Mouse (Mus musculus) adrenal gland (tissue): ENCODE results near the gene Sgf29.

Experiments
- intact Hi-C: fragments of 180-260 bp; cut with DNase I; formaldehyde crosslinking; loops from one replicate; pipeline ENCODE4 v1.15.1; 2025
- long read RNA-seq, 2 experiments: library from polyadenylated mRNA; unstranded; transcript quantifications; one replicate each; pipeline ENCODE4 v2.0.0; 2020; ENCODE audit warnings: borderline replicate concordance in 1 of 2; ENCODE audit not compliant: insufficient replicate concordance in 1 of 2

Gene Sgf29
- long read RNA-seq, experiment 1, transcript Sgf29-201 (10 exons, 1,312 nt): major isoform, 18 of 21 reads
- long read RNA-seq, experiment 1, partial matches to known transcripts: 0 of 21 reads
- long read RNA-seq, experiment 1, other reads (novel, unspliced or antisense): 3 of 21 reads
- long read RNA-seq, experiment 2, transcript Sgf29-201 (10 exons, 1,312 nt): major isoform, 35 of 42 reads
- long read RNA-seq, experiment 2, partial matches to known transcripts: 3 of 42 reads
- long read RNA-seq, experiment 2, other reads (novel, unspliced or antisense): 4 of 42 reads

DNA sequence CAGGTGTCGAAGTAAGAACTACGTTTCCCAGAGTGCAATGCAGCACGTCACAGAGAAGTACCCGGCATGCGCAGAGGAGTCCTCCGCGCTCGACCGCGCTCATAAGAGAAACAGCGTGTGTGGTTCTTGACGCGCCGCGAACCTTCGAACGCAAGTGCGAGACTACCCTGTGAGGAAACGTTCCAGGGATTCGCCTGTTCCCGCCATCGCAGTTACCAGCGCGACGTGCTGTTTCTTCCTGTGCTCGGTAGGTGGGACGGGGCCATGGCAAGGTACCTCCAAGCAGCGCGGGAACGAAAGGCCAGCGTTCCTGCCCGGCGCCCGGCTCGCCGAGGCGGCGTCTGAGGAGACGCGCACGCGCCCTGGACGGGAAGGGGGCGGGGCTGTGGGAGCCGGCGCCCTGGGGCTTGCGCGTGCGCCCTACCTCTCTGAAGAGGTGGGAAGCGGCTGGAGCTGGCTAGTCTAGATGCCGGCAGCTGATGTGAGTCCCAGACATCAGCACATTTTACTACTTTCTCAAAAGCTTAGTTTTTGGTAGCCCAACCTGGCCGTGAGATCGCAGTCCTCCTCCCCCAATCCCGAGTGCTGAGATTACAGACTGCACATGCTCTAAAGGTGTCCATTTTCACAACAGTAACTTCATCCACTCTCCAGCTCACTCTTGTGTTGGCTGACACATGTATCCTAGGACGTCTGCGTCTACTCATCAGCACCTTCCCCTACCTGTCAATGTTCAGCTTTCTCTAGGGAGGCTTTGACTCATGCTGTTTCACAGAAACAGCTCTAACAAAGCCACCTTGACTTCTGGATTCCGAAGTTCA is at the start of gene Sgf29:
TSS of gene Sgf29 (plus strand) at position 79 of the 821 bp plus-strand sequence.
- intact Hi-C loops: no loop called here

DNA sequence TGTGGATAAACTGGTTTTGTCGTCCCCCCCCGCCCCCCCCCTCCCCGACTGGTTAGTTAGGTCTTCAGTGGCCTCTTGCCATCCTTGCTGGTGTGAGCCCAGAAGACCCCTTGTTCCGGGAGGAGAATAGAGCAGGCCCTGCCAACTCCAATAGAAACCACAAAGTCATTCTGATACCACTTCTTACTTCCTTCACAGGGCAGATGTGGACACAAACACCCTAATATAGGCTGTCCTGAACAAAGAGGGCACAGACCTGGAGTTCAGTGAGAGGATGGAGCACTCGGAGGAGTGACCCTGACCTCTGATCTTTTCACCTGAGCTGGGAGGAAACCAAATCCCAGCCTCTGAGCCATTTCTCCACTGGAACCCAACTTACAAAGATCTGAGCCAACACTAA is 47.2 kb upstream of the Sgf29 start:
- intact Hi-C loops: no loop called here

DNA sequence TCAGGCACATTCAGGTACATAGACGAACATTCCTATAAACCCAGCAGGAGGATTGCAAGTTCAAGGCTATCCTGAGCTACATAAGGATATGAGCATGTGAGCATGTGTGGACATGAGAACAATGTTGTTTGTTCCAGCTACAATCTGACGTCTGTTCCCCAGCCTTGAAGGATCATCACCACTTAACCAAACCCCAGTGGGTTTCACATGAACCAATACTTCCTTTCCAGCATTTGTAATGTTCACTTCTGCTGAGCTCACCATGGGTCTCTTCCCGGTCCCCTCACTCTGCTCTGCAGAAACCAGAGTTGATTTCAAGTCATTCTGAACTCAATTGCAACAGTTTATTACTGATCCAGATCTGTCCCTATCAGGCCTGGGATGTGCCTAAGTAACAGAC is 46.5 kb upstream of the Sgf29 start:
- intact Hi-C loops: no loop called here

DNA sequence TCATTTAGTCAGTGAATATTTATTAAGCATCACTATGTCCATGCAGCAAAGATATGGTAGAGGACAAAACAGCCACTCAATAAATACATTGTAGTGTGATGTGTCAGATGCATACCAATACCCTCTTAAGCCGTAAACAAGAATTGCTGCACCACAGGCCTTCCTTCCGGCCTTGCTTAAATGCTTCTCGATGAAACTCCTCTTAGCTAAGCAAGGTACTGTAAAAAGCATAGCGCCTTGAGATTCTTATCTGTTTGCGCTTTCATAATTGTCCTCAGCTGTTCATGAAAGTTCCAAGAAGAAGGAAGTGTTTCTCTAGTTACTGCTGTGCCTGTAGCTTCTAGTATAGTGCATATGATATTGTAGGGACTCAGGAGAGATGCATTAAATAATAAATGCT is 42.5 kb upstream of the Sgf29 start:
- intact Hi-C loops: no loop called here

DNA sequence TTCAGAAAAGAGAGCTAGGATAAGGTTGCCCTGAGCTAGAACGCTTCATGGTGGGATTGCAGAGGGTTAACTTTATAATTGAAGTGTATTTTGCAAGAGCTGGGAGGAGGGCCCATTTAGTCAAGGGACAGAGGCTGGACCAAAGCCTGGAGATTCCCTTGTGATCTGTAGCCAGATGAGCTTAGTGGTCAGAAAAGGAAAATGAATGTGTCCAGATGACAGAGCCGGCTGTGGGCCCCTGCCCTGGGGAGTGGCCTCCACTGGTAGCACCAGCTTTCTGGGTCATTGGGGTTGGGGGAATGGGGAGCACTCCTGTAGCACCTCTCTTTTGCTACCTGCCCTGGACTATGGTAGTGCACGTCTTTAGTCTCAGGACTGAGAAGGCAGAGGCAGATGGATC is 42.0 kb upstream of the Sgf29 start:
- intact Hi-C loops: no loop called here

DNA sequence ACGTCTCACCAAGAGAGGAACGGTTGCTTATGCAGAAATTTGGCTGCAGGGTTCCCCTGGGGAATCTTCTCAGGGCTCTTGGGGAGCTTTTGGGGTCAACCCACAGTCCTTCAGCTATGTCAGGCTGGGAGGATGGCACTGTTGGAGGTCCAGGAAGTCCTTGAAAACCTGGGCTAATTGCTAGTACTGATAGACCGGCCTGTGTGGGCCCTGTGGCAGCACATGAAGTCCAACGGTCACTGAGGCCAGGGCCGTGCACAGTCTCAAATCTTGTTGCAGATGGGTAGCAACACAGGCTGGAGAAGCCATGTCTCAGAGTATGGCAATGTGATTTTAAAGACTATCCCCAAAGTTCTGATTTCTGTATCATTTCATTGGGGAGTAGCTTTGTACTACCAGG is 41.3 kb upstream of the Sgf29 start:
- intact Hi-C loops: no loop called here

DNA sequence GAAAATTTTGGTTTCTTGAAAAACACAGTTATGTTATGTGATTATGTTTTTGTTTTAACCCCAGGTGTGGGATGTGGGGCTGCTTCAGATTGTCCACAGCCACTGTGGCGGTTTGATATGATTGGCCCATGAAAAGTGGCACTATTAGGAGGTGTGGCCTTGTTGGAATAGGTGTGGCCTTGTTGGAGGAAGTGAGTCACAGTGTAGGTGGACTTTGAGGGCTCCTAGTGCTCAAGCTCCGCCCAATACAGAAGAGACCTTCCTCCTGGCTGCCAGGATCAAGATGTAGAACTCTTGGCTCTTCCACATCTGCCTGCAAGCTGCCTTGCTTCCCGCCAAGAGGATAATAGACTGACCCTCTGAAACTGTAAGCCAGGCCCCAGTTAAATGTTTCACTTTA is 36.4 kb upstream of the Sgf29 start:
- intact Hi-C loops: no loop called here

DNA sequence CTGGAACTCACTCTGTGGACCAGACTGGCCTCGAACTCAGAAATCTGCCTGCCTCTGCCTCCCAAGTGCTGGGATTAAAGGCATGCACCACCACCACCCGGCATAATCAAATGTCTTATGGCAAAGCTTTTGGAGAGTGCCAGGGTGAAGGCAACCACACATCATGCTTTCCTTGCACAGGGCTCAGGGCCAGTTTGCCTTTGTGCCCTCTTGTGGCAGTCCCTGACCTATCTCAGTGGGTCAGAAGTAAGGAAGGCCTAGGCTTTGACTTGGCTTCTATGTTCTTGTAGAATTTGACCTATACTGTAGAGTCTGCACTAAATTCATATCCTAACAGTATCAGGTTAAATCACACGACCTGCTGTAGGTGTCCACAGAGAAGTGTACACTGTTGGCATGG is 32.4 kb upstream of the Sgf29 start:
- intact Hi-C loops: no loop called here

DNA sequence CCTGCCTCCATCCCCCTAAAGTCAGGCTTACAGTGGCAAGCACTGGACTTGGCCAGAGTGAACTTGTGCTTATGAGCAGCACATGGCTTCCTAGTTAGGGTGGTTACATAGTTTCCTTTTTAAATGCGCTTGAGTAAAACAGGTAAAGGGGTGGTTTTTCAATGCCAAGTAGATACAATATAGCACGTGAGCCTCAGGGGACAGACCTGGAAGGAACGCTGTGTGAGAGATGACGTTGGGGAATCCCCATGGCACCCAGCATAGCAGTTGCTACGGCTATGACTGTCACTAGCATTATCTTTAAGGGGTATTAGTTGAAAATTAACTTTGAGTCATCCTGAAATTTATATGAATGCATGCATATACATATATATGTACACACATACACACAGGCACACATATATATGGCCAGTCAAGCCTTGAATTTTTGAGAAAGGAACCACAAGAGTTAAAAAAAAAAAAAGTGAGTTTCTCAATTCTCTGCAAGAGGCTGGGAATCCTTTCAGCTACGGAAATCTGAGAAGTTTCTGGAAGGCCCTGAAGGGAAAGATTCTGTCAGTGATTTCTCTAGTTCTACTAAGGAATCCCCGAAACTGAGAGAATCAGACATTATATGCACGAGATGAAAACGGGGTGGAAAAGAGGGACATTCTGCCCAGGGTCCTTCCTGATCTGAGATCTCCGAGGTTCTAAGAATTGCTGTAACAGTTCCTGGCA is 29.4 kb upstream of the Sgf29 start:
- intact Hi-C loops: no loop called here

DNA sequence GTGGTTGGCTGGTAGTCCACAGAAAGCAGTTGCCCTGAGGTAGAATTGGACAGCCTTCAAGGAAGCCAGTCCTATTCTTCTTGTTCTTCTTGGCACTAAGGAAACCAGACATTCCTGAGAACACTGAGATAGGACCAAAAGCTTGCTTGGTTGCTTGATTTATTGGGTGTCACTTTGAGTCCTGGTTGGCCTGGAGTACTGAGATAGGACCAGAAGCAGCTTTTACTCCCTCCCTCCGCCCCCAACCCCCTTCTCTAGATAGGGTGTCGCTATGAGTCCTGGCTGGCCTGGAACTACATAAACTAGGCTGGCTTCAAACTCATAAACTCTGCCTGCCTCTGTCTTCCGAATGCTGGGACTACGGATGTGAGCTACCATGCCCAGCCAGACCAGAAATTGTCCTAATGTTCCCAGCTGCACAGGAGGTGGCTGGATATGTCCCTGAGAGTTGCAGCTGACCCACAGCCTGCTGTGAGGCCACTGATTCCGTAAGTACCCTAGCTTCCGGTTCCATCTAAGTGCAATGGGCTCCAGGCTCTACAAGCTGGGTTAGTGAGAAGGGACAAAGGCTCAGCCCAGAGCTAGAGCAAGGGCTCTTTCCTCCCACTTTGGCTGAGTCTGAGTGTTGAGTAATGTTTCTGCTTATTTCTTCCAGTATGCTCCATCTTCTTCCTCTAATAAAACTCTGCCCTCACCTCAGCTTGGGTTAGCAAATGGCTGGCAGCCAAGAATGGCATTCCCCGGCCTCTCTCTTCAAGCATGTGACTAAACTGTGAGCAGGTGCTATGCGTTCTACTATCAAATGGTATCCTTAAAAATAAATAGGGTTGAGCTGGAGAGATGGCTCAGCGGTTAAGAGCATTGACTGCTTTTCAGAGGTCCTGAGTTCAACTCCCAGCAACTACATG is 27.4 kb upstream of the Sgf29 start:
- intact Hi-C loops: no loop called here

DNA sequence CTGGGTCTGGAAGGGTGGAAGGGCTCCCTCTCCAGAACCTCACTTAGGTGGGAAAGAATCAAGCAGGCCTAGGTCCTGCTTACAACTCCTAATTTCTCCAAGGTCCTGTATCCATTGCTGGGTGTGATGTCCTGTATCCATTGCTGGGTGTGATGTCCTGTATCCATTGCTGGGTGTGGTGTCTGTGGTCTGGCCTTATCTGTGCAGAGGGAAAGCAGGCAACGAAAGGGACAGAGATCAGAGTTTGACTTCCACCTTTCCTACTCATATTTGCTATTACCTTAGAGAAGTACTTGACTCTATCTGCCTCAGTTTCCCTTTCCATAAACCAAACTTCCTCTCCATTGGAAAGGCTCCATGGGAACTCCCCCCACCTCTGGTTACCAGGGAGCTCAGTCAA is 25.7 kb upstream of the Sgf29 start:
- intact Hi-C loops: no loop called here

DNA sequence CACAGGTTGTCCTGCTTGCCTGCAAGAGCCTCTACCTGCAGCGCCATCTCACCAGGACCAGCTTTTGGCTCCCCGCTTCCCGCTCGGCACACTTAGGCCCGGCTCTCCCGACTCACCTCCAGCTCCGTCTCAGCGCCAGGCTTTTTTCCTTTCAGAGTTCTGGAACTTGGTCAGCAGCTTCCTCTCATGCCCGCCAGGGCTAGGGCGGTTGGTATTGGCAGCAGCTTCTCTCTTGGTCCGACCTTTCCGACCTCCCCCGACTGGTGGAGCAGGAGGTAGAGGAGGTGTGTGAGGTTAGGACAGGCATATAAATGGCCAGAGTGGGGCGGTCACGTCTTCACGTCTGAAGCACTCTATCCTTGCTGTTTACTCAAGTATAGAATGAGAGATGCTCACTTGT is 24.3 kb upstream of the Sgf29 start:
- intact Hi-C loops: no loop called here

DNA sequence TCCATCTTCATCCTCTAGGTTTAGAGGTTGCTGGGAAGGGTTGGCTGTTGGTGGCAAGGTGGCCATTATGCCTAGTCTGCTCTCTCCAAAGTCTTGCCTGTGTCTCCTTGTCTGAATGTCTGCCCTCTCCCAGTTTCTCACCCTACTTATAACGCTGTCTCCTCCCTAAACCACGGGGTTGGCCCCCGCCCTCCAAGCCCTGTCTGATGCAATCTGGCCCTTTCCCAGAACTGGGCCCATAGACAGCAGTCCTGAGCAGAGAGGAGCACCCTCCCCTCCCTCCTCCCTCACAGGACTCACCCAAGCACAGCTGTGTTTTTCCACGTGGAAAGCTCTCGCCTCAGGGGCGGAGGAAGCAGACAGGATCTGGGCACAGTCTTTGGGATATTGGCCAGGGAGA is 23.7 kb upstream of the Sgf29 start:
- intact Hi-C loops: no loop called here

DNA sequence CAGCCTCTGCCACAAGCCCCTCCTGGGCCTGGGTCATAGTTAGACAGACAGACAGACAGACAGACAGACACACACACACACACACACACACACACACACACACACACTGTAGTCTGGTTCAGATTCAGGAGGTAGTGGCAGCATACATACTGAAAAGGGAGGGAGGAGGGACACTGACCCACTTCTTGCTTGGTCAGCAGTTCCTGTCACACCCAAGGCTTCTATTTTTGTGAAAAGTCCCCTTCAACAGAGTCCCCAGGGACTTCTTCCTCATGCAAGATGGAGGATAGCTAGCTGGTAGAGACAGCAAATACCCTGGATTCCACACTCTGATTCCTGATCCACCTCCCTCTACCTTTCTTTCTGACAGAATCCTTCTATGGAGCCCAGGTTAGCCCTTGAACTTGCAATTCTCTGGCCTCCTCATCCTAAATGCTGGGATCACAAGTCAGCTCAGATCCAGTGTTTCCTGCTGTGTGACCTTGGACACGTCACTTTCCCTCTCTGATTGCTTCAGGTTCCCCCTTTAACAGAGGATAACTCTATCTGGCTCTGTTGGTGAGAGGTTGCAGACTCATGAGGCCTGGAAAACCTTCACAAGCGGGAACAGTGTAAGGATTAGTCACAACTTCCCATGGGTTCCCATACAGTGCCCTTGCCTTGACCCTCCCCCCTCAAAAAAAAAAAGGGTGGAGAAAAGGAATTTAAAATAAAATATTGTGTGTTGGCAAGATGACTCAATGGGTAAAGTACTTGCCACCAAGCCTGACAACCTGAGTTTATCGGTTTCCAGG is 23.1 kb upstream of the Sgf29 start:
- intact Hi-C loops: no loop called here

DNA sequence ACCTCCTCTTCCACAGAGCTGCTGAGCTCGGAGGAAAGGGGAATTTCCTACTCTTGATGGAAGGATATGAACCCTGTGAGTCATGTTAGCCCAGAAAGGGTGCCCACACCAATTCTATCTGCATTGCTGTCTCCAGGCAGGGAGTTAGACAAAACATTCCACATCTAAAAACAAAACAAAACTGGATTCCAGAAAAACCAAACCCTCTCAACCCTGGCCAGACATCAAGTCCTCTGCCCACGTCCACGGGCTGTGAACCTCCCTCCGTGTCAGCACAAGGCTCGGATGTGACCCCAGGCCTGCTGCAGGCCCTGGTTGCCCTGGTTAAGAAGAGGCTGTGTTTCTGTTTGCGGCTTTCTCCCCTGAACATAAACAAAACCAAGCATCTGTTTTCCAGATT is 21.0 kb upstream of the Sgf29 start:
- intact Hi-C loops: no loop called here

DNA sequence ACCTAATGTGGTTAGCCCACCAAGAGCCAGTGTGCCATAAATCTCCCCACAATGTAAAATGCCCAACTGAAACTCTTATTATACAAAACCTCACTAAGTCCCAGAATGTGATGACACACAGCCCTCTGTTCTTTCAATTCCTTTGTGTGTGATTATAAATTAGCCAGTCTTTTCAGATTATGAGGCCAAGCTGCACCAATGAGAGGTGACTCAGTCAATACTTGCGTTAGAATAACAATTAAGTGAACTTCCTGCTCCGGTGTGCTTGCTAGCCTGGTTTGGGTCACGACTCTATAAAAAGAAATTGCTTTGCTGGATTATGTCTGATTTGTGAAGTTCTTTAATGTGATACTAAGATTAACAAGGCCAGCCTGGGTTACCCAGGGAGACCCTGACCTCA is 19.2 kb upstream of the Sgf29 start:
- intact Hi-C loops: no loop called here

DNA sequence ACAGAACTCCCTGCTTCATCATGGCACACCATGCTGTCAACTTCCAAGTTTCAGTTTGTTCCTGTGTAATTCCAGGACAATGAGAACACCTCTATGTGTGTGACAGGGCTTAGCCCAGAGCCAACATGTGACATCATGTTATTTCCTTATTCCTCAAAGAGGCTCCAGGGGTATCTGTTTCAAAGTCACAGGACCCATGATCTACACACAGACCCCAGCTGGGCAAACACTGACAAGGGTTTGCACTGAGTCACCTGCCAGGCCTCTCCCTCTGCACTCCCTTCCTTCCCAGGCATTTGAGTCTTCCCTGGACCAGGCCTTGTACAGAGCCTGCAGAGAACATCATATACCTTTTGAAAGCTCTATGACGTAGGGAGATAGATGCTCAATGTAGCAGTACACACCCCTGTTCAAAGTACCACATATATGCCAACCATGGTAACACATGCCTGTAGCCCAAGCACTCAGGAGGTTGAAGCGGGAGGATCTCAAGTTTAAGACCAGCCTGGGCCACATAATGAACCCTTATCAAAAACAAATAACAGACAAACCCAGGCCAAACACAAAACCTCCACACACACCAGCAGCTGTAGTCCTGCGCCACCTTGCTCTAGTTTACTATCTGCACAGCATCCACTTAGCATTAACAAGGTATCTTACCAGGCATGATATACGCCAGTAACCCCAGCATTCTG is 18.1 kb upstream of the Sgf29 start, which contains the start of gene Nupr1:
TSS of gene Nupr1 (minus strand) at position 38 of the 695 bp plus-strand sequence.
- intact Hi-C loops: no loop called here

DNA sequence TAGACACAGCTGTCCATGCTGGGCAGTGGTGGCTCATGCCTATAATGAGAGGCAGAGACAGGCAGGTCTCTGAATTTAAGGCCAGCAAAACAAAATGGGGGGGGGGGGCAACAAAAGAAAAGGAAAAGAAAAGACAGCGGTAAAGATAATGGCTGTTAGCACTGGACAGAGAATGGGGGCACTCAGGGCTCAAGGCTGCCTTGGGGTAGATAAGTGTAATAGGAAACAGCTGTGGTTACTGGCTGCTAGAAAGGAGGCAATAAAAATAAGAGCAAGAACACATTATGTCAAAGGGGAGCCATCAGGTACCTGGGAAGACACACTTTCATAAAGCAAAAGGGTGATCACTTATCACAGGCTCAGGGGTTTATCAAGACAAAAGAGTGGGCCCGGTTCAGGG is 16.6 kb upstream of the Sgf29 start:
- intact Hi-C loops: no loop called here

DNA sequence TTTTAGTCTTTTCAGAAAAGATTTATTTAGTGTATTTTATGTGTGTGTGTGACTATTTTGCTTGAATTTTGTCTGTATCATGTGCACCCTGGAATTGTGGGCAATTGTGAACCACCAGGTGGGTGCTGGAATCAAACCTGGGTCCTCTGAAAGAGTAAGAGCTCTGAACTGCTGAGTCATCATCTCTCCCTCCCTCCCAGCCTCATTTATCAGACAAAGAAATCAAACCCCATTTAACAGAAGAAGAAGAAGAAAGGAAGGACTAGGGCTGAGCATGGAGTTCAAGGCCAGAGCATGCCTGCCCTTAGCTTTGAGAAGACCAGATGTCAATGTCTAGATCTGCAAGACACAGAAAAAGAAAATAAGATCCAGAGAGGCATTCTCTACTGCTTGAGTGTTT is 13.7 kb upstream of the Sgf29 start:
- intact Hi-C loops: no loop called here
